Mouse (Mus musculus): ENCODE measurements around the gene Fxyd1. TPM values are rescaled to one million over a fixed set of nuclear protein-coding genes. Genes with fewer than 3 reads are reported as not detected.

Fxyd1 gene
- polyA plus RNA-seq, 1 experiment from 2014 or later = 76.3 TPM

- Histone ChIP-seq H3K9me3 (replicated peaks; ENCODE audit: low read length) (no peaks in the 10 kb centered on the region), H3K27me3 (ENCODE audit: insufficient read depth, low read length) (no peaks in the 10 kb centered on the region), H3K9ac (ENCODE audit: low read depth, low read length) (peak within 1 kb of the TSS; percentile 24; the same call in 1 of the 2 replicates), H3K4me1 (replicated peaks; ENCODE audit: insufficient read depth, low read length) (peaks cover 10% of the 10 kb centered on the region; the same call in 1 of the 2 replicates), H3K36me3 (ENCODE audit: insufficient read depth, low read length) (no peaks in the 10 kb centered on the region), H3K4me2 (ENCODE audit: low read length) (peak within 1 kb of the TSS; percentile 61), H3K4me3 (replicated peaks; ENCODE audit: low read depth, low read length) (peak within 1 kb of the TSS; percentile 27), H3K27ac (no peak within 1 kb of the TSS; the same call in 1 of the 2 replicates)
- WGBS = 36% methylated on average over 10 of the region's 10 CpGs
- no peak for DNase-seq (ENCODE audit: low spot score)
- no peak for TF ChIP-seq CTCF (IDR thresholded peaks at IDR 0.05; ENCODE audit: low read depth)
- ATAC-seq (replicated peaks; ENCODE audit: low FRiP score, low read depth) = no peak
Observed at GRCm38 (mm10) chr7:31042431-31042910, 14.5 kb downstream of the Fxyd1 start, which contains the start of gene Fxyd5. TSS of gene Fxyd5 (minus strand) at chr7:31042481.

DNA sequence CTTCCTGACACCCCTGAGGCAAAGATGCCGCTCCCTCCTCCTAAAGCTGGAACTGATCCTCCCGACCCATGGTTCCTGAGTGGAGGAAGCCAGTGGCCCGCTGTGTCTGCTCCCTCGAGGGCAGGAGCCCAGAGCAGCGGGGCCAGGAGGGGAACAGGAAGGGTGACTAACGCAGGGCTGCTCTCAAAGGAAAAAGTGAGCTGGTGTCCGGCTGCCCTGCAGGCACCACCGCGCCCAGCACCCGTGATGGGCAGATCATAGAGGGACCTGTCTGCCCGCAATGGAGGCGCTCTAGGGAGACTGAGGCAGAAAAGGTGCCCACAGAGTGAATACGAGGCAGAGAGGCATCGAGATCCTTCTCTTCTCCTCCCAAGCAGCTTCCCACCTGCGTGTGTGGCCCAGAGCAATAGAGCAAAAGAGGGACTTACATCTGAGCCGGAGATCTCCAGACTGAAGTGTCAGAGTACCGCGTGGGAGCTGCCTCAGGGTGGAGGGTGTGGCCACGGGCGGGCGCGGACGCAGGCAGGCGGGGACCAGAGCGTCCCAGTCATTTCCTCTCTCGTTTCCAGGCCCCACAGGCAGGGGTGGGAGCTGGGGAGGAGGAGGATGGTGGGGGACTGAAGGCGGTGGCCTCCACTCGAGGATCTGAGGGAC is 15.2 kb downstream of the Fxyd1 start:
- Histone ChIP-seq H3K4me1 (replicated peaks; ENCODE audit: insufficient read depth, low read length) (peaks cover 10% of the 10 kb centered on the region; the same call in 1 of the 2 replicates), H3K4me3 (replicated peaks; ENCODE audit: low read depth, low read length) (peak overlapping the region; percentile 27), H3K27me3 (ENCODE audit: insufficient read depth, low read length) (no peaks in the 10 kb centered on the region), H3K9ac (ENCODE audit: low read depth, low read length) (peak overlapping the region; percentile 24; the same call in 1 of the 2 replicates), H3K36me3 (ENCODE audit: insufficient read depth, low read length) (no peaks in the 10 kb centered on the region), H3K9me3 (replicated peaks; ENCODE audit: low read length) (no peaks in the 10 kb centered on the region), H3K27ac (no peak overlapping the region), H3K4me2 (ENCODE audit: low read length) (peak overlapping the region; percentile 61)
- DNase-seq (ENCODE audit: low spot score) (peak; percentile 71), ATAC-seq (replicated peaks; ENCODE audit: low FRiP score, low read depth) (peak; percentile 65)
- under 1% methylated on average over 28 of the region's 28 CpGs for WGBS
- TF ChIP-seq CTCF (IDR thresholded peaks at IDR 0.05; ENCODE audit: low read depth) = no peak

- Histone ChIP-seq H3K27ac (no peak overlapping the region), H3K4me2 (ENCODE audit: low read length) (peak overlapping the region; percentile 61), H3K36me3 (ENCODE audit: insufficient read depth, low read length) (no peaks in the 10 kb centered on the region), H3K9ac (ENCODE audit: low read depth, low read length) (0 out of 2 replicates have a peak overlapping the region, but pooled peaks have one; percentile 24), H3K4me3 (replicated peaks; ENCODE audit: low read depth, low read length) (peak overlapping the region; percentile 27; the same call in 1 of the 2 replicates), H3K4me1 (replicated peaks; ENCODE audit: insufficient read depth, low read length) (peaks cover 10% of the 10 kb centered on the region; the same call in 1 of the 2 replicates), H3K27me3 (ENCODE audit: insufficient read depth, low read length) (no peaks in the 10 kb centered on the region), H3K9me3 (replicated peaks; ENCODE audit: low read length) (no peaks in the 10 kb centered on the region)
- TF ChIP-seq CTCF (IDR thresholded peaks at IDR 0.05; ENCODE audit: low read depth) = no peak
- WGBS = 41% methylated on average over 8 of the region's 8 CpGs
- ATAC-seq (replicated peaks; ENCODE audit: low FRiP score, low read depth) (no peak), DNase-seq (ENCODE audit: low spot score) (no peak)
Observed at GRCm38 (mm10) chr7:31041023-31041407, 16.0 kb downstream of the Fxyd1 start.

DNA sequence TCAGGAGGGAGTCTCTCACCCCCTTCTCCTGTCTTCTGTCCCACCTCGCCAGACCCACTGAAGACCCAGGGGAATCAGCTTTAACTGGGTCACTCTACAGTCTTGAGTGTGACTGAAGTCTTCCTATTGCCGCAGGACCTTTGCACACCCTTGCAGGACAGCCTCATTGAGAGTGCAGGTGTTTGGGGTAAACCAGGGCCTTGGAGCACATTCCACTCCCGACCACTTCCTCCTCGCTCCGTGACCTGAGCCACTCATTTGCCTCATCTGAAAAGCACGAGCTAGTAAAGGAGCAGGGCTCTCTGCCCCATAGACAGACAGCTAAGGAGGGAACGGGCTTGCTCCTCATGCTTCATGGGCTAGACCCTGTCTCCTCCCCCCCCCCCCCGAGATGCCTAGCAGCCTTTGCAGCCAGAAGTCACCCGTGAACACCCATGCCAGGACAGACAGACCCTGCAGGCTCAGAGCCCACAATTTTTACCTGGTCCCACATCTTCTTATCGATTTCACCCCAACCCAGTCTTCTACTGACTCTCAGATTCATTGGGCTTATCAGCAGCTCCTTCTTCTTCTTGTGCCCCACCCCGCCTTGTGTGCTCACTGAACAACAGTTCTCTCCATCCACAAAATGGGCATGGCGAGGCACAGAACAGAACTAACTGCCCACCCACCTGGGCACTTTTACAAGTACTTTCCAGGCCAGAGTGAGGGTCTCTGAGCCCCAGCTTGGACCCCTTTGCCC is 16.5 kb downstream of the Fxyd1 start:
- H3K9ac ChIP-seq (ENCODE audit: low read depth, low read length) = no peak overlapping the region
- no peaks in the 10 kb centered on the region for H3K9me3 ChIP-seq (replicated peaks; ENCODE audit: low read length)
- no peak for TF ChIP-seq CTCF (IDR thresholded peaks at IDR 0.05; ENCODE audit: low read depth)
- ATAC-seq (replicated peaks; ENCODE audit: low FRiP score, low read depth) (no peak), DNase-seq (ENCODE audit: low spot score) (no peak)
- no peaks in the 10 kb centered on the region for H3K36me3 ChIP-seq (ENCODE audit: insufficient read depth, low read length)
- 68% methylated on average over 11 of the region's 12 CpGs for WGBS
- no peak overlapping the region for H3K4me3 ChIP-seq (replicated peaks; ENCODE audit: low read depth, low read length)
- no peaks in the 10 kb centered on the region for H3K27me3 ChIP-seq (ENCODE audit: insufficient read depth, low read length)
- H3K4me2 ChIP-seq (ENCODE audit: low read length) = peak overlapping the region; percentile 61; the same call in 1 of the 2 replicates
- peaks cover 10% of the 10 kb centered on the region; the same call in 1 of the 2 replicates for H3K4me1 ChIP-seq (replicated peaks; ENCODE audit: insufficient read depth, low read length)
- H3K27ac ChIP-seq = no peak overlapping the region

DNA sequence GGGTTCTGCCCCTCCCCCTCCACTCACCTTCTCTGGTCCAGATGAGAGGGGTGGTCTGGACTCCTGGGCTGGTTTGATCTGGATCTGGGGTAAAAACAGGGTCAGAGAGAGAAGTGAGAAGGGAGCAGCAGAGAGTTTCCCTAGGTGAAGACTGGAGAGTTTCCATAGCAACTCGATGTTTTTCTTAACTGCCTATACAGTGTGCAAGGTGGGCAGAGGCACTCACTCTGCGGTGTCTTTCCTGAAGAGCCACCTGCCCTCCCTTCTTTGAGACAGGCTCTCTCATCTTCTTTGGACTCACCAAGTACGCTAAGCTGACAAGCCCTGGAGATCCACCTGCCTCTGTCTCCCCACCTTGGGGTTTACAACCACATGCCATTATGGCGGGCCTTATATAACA is 18.0 kb downstream of the Fxyd1 start:
- Histone ChIP-seq H3K27ac (no peak overlapping the region), H3K36me3 (ENCODE audit: insufficient read depth, low read length) (no peaks in the 10 kb centered on the region), H3K9me3 (replicated peaks; ENCODE audit: low read length) (no peaks in the 10 kb centered on the region), H3K4me3 (replicated peaks; ENCODE audit: low read depth, low read length) (no peak overlapping the region), H3K9ac (ENCODE audit: low read depth, low read length) (no peak overlapping the region), H3K4me1 (replicated peaks; ENCODE audit: insufficient read depth, low read length) (peaks cover 10% of the 10 kb centered on the region; the same call in 1 of the 2 replicates), H3K27me3 (ENCODE audit: insufficient read depth, low read length) (no peaks in the 10 kb centered on the region), H3K4me2 (ENCODE audit: low read length) (no peak overlapping the region)
- ATAC-seq (replicated peaks; ENCODE audit: low FRiP score, low read depth) (no peak), DNase-seq (ENCODE audit: low spot score) (no peak)
- WGBS = 92% methylated on average over 4 of the region's 4 CpGs
- TF ChIP-seq CTCF (IDR thresholded peaks at IDR 0.05; ENCODE audit: low read depth) = no peak

- Histone ChIP-seq H3K27me3 (ENCODE audit: insufficient read depth, low read length) (no peaks in the 10 kb centered on the region), H3K9me3 (replicated peaks; ENCODE audit: low read length) (no peaks in the 10 kb centered on the region), H3K4me2 (ENCODE audit: low read length) (no peak overlapping the region), H3K4me1 (replicated peaks; ENCODE audit: insufficient read depth, low read length) (peaks cover 10% of the 10 kb centered on the region; the same call in 1 of the 2 replicates), H3K36me3 (ENCODE audit: insufficient read depth, low read length) (no peaks in the 10 kb centered on the region), H3K27ac (no peak overlapping the region), H3K4me3 (replicated peaks; ENCODE audit: low read depth, low read length) (no peak overlapping the region), H3K9ac (ENCODE audit: low read depth, low read length) (no peak overlapping the region)
- 68% methylated on average over 2 of the region's 2 CpGs for WGBS
- ATAC-seq (replicated peaks; ENCODE audit: low FRiP score, low read depth) (no peak), DNase-seq (ENCODE audit: low spot score) (no peak)
- TF ChIP-seq CTCF (IDR thresholded peaks at IDR 0.05; ENCODE audit: low read depth) = no peak
Observed at GRCm38 (mm10) chr7:31037675-31038074, 19.3 kb downstream of the Fxyd1 start.
